Mouse (Mus musculus) layer of hippocampus, postnatal 36 days (tissue): ENCODE data around the gene Cdk2ap2. TPM values are rescaled to one million over a fixed set of nuclear protein-coding genes. Genes with fewer than 3 reads are reported as not detected.
"Not testable (repeated sequence)": the region's sequence is repeated elsewhere in the genome, so short reads cannot be mapped to it uniquely, and the experiment has no call there.

Experiments
- DNase-seq, 2 experiments: peaks; one replicate each; pipeline ENCODE4 v3.0.0; 2022
- total RNA-seq, 2 experiments: library from RNA; stranded (reverse); gene quantifications; 2 replicates each; pipeline ENCODE4 v1.2.3; 2021

The Cdk2ap2 gene
- 10 to 100 TPM; 29.7 to 46.0 TPM for total RNA-seq

GRCm38 (mm10) chr19:4096642-4097440 is at the start of gene Cdk2ap2:
TSS of gene Cdk2ap2 (plus strand) at chr19:4097182.
- DNase-seq: peak; percentile 100

- DNase-seq: peak; percentile 47 to 61
These were observed 49.1 kb upstream of the Cdk2ap2 start for GRCm38 (mm10) chr19:4047859-4048258.

- DNase-seq: not testable (repeated sequence)
These were observed 47.9 kb upstream of the Cdk2ap2 start for GRCm38 (mm10) chr19:4049069-4049468.

- no peak for DNase-seq
These were observed 46.0 kb upstream of the Cdk2ap2 start for GRCm38 (mm10) chr19:4051016-4051415.

GRCm38 (mm10) chr19:4051741-4052515 is 45.1 kb upstream of the Cdk2ap2 start:
- peak in 1 of 2 experiments; percentile 36 for DNase-seq

- DNase-seq: no peak
These were observed 44.4 kb upstream of the Cdk2ap2 start for GRCm38 (mm10) chr19:4052516-4053030.

GRCm38 (mm10) chr19:4054613-4055012 is 42.4 kb upstream of the Cdk2ap2 start:
- no peak for DNase-seq

GRCm38 (mm10) chr19:4055216-4055946 is 41.6 kb upstream of the Cdk2ap2 start:
- DNase-seq: no peak

GRCm38 (mm10) chr19:4055947-4056693 is 40.9 kb upstream of the Cdk2ap2 start:
- DNase-seq: no peak

- DNase-seq: no peak
These were observed 40.3 kb upstream of the Cdk2ap2 start for GRCm38 (mm10) chr19:4056727-4057126.

GRCm38 (mm10) chr19:4057389-4057788 is 39.6 kb upstream of the Cdk2ap2 start:
- no peak for DNase-seq

- DNase-seq: no peak
These were observed 39.0 kb upstream of the Cdk2ap2 start for GRCm38 (mm10) chr19:4057962-4058361.

GRCm38 (mm10) chr19:4058581-4058980 is 38.4 kb upstream of the Cdk2ap2 start:
- no peak for DNase-seq

GRCm38 (mm10) chr19:4059069-4059740 is 37.8 kb upstream of the Cdk2ap2 start, which contains the start of gene Gstp3:
TSS of gene Gstp3 (minus strand) at chr19:4059569.
- DNase-seq: no peak

GRCm38 (mm10) chr19:4060044-4060898 is 36.7 kb upstream of the Cdk2ap2 start:
- DNase-seq: not testable (repeated sequence)

GRCm38 (mm10) chr19:4060899-4061465 is 36.0 kb upstream of the Cdk2ap2 start:
- no peak for DNase-seq

GRCm38 (mm10) chr19:4063357-4063756 is 33.6 kb upstream of the Cdk2ap2 start:
- not testable (repeated sequence) for DNase-seq

GRCm38 (mm10) chr19:4064501-4064900 is 32.5 kb upstream of the Cdk2ap2 start:
- not testable (repeated sequence) for DNase-seq

- DNase-seq: no peak
These were observed 30.7 kb upstream of the Cdk2ap2 start for GRCm38 (mm10) chr19:4066280-4066679.

GRCm38 (mm10) chr19:4066877-4067276 is 30.1 kb upstream of the Cdk2ap2 start:
- DNase-seq: no peak
